Mouse (Mus musculus) embryonic fibroblast, embryonic 13.5 days (primary cell): ENCODE measurements around the gene Colgalt2.

Source experiments
- CTCF ChIP-seq: IDR thresholded peaks from 2 replicates; pipeline ENCODE4 v1.5.1; 2011; ENCODE audit warnings: mild to moderate bottlenecking, control low read depth, low read length, moderate library complexity, borderline replicate concordance; ENCODE audit not compliant: insufficient read depth
- POLR2A ChIP-seq: IDR thresholded peaks from 2 replicates; pipeline ENCODE4 v1.6.1; 2011; ENCODE audit warnings: low read depth, mild to moderate bottlenecking, control low read depth, low read length, moderate library complexity

DNA sequence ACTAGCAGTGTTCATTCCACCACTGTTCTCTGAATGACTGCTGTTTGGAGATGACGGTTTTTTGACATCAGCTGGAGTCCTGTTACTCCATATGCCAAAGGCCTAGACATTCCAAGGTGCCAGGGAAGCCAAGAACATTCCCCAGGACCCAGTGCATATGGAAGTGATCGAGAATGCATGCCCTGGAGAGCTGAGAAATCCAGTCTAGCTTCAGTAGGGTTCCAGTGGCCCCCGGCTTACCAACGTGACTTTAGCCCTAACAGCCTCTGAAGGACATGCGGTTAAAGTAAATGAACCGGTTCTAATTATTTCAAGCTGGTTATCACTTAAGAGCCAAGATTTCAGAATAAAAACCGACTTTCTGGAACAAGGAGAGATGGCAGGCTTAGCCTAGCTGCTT lies 59.4 kb downstream of the Colgalt2 start:
- TF ChIP-seq CTCF (no peak), POLR2A (no peak)
